Mouse (Mus musculus) spleen, adult 18-20 months (tissue): ENCODE data around the gene Fuz.
A peak's percentile ranks its signal among the peaks of the same experiment; 100 is the strongest.

ENCODE experiments used
- DNase-seq, 2 experiments: peaks; one replicate each; pipeline ENCODE4 v3.0.0; 2022; ENCODE audit warnings: mixed read lengths in 2 of 2

Fuz gene

GRCm38 (mm10) chr7:44895593-44896434, at the start of gene Fuz:
Gene Fuz, plus strand, starts transcription at chr7:44896079.
- peak; percentile 70 to 77 for DNase-seq

GRCm38 (mm10) chr7:44846804-44847203, 49.1 kb upstream of the Fuz start:
- no peak for DNase-seq

- no peak for DNase-seq
Observed at GRCm38 (mm10) chr7:44847772-44848171, 48.1 kb upstream of the Fuz start.

- DNase-seq = peak; percentile 95 to 98
Observed at GRCm38 (mm10) chr7:44848561-44849415, 47.1 kb upstream of the Fuz start, which contains the start of the genes Akt1s1 and Tbc1d17. Gene Akt1s1, plus strand, starts transcription at chr7:44848991. Gene Tbc1d17, minus strand, starts transcription at chr7:44849079.

GRCm38 (mm10) chr7:44849416-44850111, 46.3 kb upstream of the Fuz start:
- DNase-seq = peak; percentile 81 to 86

GRCm38 (mm10) chr7:44850146-44850545, 45.7 kb upstream of the Fuz start:
- DNase-seq = peak; percentile 61 to 75

- no peak for DNase-seq
Observed at GRCm38 (mm10) chr7:44850789-44851624, 44.9 kb upstream of the Fuz start.

- DNase-seq = no peak
Observed at GRCm38 (mm10) chr7:44851625-44852234, 44.1 kb upstream of the Fuz start.

- DNase-seq = no peak
Observed at GRCm38 (mm10) chr7:44852259-44853027, 43.4 kb upstream of the Fuz start.

GRCm38 (mm10) chr7:44853065-44853464, 42.8 kb upstream of the Fuz start:
- no peak for DNase-seq

- DNase-seq = no peak
Observed at GRCm38 (mm10) chr7:44853596-44854355, 42.1 kb upstream of the Fuz start.

GRCm38 (mm10) chr7:44854356-44855031, 41.4 kb upstream of the Fuz start:
- DNase-seq = peak; percentile 77 to 81

- DNase-seq = no peak
Observed at GRCm38 (mm10) chr7:44855036-44855435, 40.8 kb upstream of the Fuz start.

GRCm38 (mm10) chr7:44856265-44856916, 39.5 kb upstream of the Fuz start:
- DNase-seq = no peak

- peak; percentile 66 to 78 for DNase-seq
Observed at GRCm38 (mm10) chr7:44857042-44857552, 38.8 kb upstream of the Fuz start, which contains the start of gene Pnkp. Gene Pnkp, plus strand, starts transcription at chr7:44857139.

- DNase-seq = peak in 1 of 2 experiments; percentile 47
Observed at GRCm38 (mm10) chr7:44857905-44858304, 38.0 kb upstream of the Fuz start.

- DNase-seq = no peak
Observed at GRCm38 (mm10) chr7:44859896-44860295, 36.0 kb upstream of the Fuz start.
